Mouse (Mus musculus) forebrain, embryonic 16.5 days (tissue): Measurements from ENCODE around the gene Homer2. TPM values are rescaled to one million over a fixed set of nuclear protein-coding genes. Genes with fewer than 3 reads are reported as not detected.

Source experiments
- ATAC-seq: fragments of 200-750 bp; cut with Nextera tagmentation; 2 replicates; pipeline ENCODE4 v1.8.0; 2017; ENCODE audit warnings: mild to moderate bottlenecking, moderate library complexity
- H3K27ac ChIP-seq: fragments of 300-500 bp; sonication (generic); 2 replicates; pipeline ENCODE4 v1.5.1; 2014; ENCODE audit warnings: low read length, control low read depth
- H3K27me3 ChIP-seq: fragments of 300-500 bp; sonication (generic); replicated peaks from 2 replicates; pipeline ENCODE4 v1.6.1; 2014; ENCODE audit warnings: low read length; ENCODE audit not compliant: control insufficient read depth, insufficient read depth
- H3K36me3 ChIP-seq: fragments of 300-500 bp; sonication (generic); 2 replicates; pipeline ENCODE4 v1.6.1; 2014; ENCODE audit not compliant: control insufficient read depth, insufficient read depth
- H3K4me1 ChIP-seq: fragments of 300-500 bp; sonication (generic); replicated peaks from 2 replicates; pipeline ENCODE4 v1.6.1; 2014; ENCODE audit warnings: low read length; ENCODE audit not compliant: control insufficient read depth, insufficient read depth
- H3K4me2 ChIP-seq: fragments of 300-500 bp; sonication (generic); 2 replicates; pipeline ENCODE4 v1.6.1; 2014; ENCODE audit warnings: mild to moderate bottlenecking, low read length, control low read depth
- H3K4me3 ChIP-seq: fragments of 300-500 bp; sonication (generic); replicated peaks from 2 replicates; pipeline ENCODE4 v1.5.1; 2014; ENCODE audit warnings: mild to moderate bottlenecking, low read length, control low read depth
- H3K9ac ChIP-seq: fragments of 300-500 bp; sonication (generic); replicated peaks from 2 replicates; pipeline ENCODE4 v1.6.1; 2014; ENCODE audit warnings: low read depth, low read length, control low read depth
- H3K9me3 ChIP-seq: fragments of 300-500 bp; sonication (generic); 2 replicates; pipeline ENCODE4 v1.6.1; 2016; ENCODE audit warnings: low read length; ENCODE audit not compliant: control insufficient read depth
- WGBS: fragments of 180-500 bp; shearing (Covaris S2); extraction: QIAGEN DNeasy Blood & Tissue Kit; methylation state at CpG from one replicate; pipeline ENCODE4 v1.1.7; 2014; 5-methylcytosine and 5-hydroxymethylcytosine counted together
- polyA plus RNA-seq: library from polyadenylated mRNA; unstranded; fragments of >200 nt; fragmentation: Nextera tagmentation; extraction: Ambion mirVana; gene quantifications from 2 replicates; pipeline ENCODE4 v1.2.1, GENCODE M21; 2015

Gene Homer2
- polyA plus RNA-seq, 1 experiment from 2014 or later, result 19.1 TPM

DNA sequence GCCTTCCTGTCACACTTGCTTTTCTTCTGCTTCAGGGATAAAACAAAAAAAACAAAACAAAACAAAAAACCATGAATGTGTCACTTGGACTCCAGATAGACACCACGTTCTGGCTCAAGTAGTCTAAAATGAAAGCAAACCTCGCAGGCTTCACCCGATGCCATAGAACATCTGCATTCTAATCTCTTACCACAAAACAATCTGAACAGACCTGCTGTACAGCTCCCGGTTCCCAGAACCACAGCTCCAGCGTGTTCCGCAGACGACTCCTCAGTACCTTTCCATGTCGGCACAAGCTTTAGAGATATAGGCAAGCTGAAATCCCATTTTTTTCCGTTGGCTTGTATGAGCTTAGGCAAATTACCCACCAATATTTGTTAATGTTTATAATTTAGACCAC, 22.5 kb upstream of the Homer2 start:
- no peak for ATAC-seq
- no peak overlapping the region for H3K4me2 ChIP-seq
- H3K36me3 ChIP-seq, result no peaks in the 10 kb centered on the region
- no peak overlapping the region for H3K9ac ChIP-seq
- no peaks in the 10 kb centered on the region for H3K9me3 ChIP-seq
- no peaks in the 10 kb centered on the region for H3K4me1 ChIP-seq
- 90% methylated on average over 9 of the region's 9 CpGs for WGBS
- no peak overlapping the region for H3K4me3 ChIP-seq
- no peak overlapping the region for H3K27ac ChIP-seq
- no peaks in the 10 kb centered on the region for H3K27me3 ChIP-seq

DNA sequence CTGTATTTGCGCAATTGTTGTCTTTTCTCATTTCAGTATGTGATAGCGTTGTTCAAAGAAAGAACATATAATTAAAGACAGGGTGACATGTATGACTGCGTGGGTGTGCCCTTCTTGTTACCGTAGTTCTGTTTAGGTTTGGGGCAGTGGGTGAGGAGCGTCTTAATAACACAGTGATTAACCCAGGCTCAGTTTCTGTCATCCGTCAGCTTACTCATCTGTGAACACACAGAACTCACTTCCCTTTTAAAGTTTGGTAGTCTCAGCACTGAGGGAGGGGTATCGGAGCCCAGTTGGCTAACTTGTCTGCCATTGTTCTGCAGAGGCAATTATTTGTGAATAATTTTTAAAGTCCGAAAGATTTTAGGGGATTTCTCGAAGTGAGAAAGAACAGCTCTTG, 20.4 kb upstream of the Homer2 start:
- no peak overlapping the region for H3K27ac ChIP-seq
- 82% methylated on average over 9 of the region's 9 CpGs for WGBS
- no peak overlapping the region for H3K4me2 ChIP-seq

DNA sequence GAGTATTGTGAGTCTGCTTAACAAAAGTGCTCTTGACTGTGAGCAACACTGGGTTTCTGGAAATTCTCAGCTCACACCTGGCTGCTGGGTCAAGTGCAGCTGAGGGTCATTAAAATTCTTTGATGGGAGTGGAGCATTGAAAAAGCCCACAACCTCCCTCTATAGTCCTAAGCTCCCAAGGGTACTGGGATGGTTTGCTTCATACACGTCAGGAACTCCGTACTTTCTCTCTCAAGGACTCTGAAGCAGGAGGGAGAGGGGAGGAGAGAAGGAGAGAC, 19.3 kb upstream of the Homer2 start:
- ATAC-seq, result no peak
- 64% methylated on average over 2 of the region's 2 CpGs for WGBS
- H3K9ac ChIP-seq, result no peak overlapping the region

More for the DNA sequence above, 20.4 kb upstream of the Homer2 start:
- ATAC-seq, result no peak
- H3K36me3 ChIP-seq, result no peaks in the 10 kb centered on the region
- H3K27me3 ChIP-seq, result no peaks in the 10 kb centered on the region
- no peaks in the 10 kb centered on the region for H3K9me3 ChIP-seq
- no peaks in the 10 kb centered on the region for H3K4me1 ChIP-seq
- H3K9ac ChIP-seq, result no peak overlapping the region
- no peak overlapping the region for H3K4me3 ChIP-seq

DNA sequence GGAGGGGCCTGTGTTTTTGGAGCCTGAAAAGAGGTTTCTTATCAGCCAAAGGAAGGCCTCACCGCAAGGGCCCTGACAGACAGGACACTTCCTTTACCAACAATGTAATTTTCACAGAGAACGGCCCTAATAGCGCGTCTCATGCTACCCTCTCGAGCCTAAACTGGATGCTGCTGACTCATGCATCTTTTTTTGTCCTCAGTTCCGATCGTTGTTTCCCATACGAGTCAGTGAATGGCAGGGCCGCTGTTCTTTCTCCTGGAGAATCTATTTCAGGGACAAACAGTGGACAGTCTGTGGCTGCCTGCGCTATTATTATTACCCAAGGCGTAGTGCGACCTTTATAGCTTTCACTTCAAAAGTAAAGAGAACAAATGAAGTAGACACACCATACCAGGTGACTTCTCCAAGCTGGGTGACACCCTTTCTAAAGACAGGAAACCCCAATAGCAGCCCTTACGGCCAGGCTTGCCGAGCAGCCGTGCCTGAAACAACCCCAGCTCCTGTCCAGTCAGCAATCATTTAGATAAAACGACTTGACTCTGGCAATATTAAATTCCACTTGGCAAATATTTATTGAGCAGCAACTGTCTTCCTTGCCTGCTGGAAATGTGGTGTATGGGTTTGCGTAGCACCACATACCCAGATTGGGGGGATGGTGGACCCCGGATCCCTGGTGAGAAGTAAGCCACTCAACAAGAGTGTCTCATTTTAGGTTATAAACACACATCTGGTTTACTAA, 18.8 kb upstream of the Homer2 start:
- ATAC-seq, result no peak
- no peak overlapping the region for H3K9ac ChIP-seq
- 78% methylated on average over 18 of the region's 18 CpGs for WGBS
- H3K27me3 ChIP-seq, result no peaks in the 10 kb centered on the region
- H3K4me1 ChIP-seq, result no peaks in the 10 kb centered on the region
- no peak overlapping the region for H3K27ac ChIP-seq
- H3K4me3 ChIP-seq, result no peak overlapping the region
- H3K4me2 ChIP-seq, result no peak overlapping the region
- no peaks in the 10 kb centered on the region for H3K9me3 ChIP-seq
- H3K36me3 ChIP-seq, result no peaks in the 10 kb centered on the region

More for the DNA sequence above, 19.3 kb upstream of the Homer2 start:
- Histone ChIP-seq H3K9me3 (no peaks in the 10 kb centered on the region), H3K36me3 (no peaks in the 10 kb centered on the region), H3K27me3 (no peaks in the 10 kb centered on the region), H3K4me3 (no peak overlapping the region), H3K4me1 (no peaks in the 10 kb centered on the region), H3K4me2 (no peak overlapping the region), H3K27ac (no peak overlapping the region)

GRCm38 (mm10) chr7:81723851-81724250, 16.5 kb upstream of the Homer2 start:
- Histone ChIP-seq H3K4me2 (no peak overlapping the region), H3K27ac (no peak overlapping the region), H3K27me3 (no peaks in the 10 kb centered on the region), H3K9me3 (no peaks in the 10 kb centered on the region), H3K9ac (no peak overlapping the region), H3K36me3 (no peaks in the 10 kb centered on the region), H3K4me1 (no peaks in the 10 kb centered on the region), H3K4me3 (no peak overlapping the region)
- no peak for ATAC-seq
- 94% methylated on average over 10 of the region's 10 CpGs for WGBS

GRCm38 (mm10) chr7:81721271-81721670, 13.9 kb upstream of the Homer2 start:
- no peak overlapping the region for H3K4me3 ChIP-seq
- no peak overlapping the region for H3K4me2 ChIP-seq
- H3K4me1 ChIP-seq, result no peaks in the 10 kb centered on the region
- H3K9ac ChIP-seq, result no peak overlapping the region
- WGBS, result 41% methylated on average over 5 of the region's 5 CpGs
- no peaks in the 10 kb centered on the region for H3K27me3 ChIP-seq
- no peak for ATAC-seq
- H3K9me3 ChIP-seq, result no peaks in the 10 kb centered on the region
- H3K36me3 ChIP-seq, result no peaks in the 10 kb centered on the region
- no peak overlapping the region for H3K27ac ChIP-seq

GRCm38 (mm10) chr7:81719216-81719661, 11.9 kb upstream of the Homer2 start:
- Histone ChIP-seq H3K27me3 (no peaks in the 10 kb centered on the region), H3K4me3 (no peak overlapping the region), H3K9ac (no peak overlapping the region), H3K4me2 (no peak overlapping the region), H3K9me3 (no peaks in the 10 kb centered on the region), H3K4me1 (no peaks in the 10 kb centered on the region), H3K27ac (no peak overlapping the region), H3K36me3 (no peaks in the 10 kb centered on the region)
- ATAC-seq, result no peak
- WGBS, result 84% methylated on average over 1 of the region's 1 CpGs

DNA sequence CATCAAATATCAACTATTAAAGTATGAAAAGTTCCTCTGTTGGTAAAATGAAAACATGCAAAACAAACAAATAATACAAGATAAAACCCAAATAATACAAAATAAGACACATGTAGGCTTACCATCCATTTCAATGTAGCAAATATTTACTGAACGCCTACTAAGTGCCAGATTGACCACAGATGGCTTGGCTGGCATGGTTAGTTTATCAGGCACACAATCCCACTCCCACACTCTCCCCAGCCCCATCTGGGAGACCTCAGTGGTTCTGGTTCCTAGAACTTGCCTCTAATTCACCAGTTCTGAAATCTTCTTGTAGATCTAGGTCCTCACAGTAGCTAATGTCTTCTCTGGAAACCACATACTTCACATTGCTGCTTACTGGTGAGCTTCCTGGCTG, 11.3 kb upstream of the Homer2 start:
- Histone ChIP-seq H3K36me3 (no peaks in the 10 kb centered on the region), H3K4me1 (no peaks in the 10 kb centered on the region), H3K4me3 (no peak overlapping the region), H3K27me3 (no peaks in the 10 kb centered on the region), H3K4me2 (no peak overlapping the region), H3K9me3 (no peaks in the 10 kb centered on the region), H3K9ac (no peak overlapping the region), H3K27ac (no peak overlapping the region)
- ATAC-seq, result no peak
- 78% methylated on average over 1 of the region's 1 CpGs for WGBS

GRCm38 (mm10) chr7:81710166-81710565, 2.8 kb upstream of the Homer2 start:
- WGBS, result 91% methylated on average over 4 of the region's 4 CpGs
- no peak for ATAC-seq

GRCm38 (mm10) chr7:81708165-81708564, 838 bp upstream of the Homer2 start:
- no peaks in the 10 kb centered on the region for H3K27me3 ChIP-seq
- H3K9me3 ChIP-seq, result no peaks in the 10 kb centered on the region
- H3K4me1 ChIP-seq, result peaks cover 14% of the 10 kb centered on the region
- H3K36me3 ChIP-seq, result no peaks in the 10 kb centered on the region
- H3K27ac ChIP-seq, result no peak overlapping the region
- H3K4me3 ChIP-seq, result no peak overlapping the region
- H3K9ac ChIP-seq, result no peak overlapping the region
- H3K4me2 ChIP-seq, result no peak overlapping the region
- no peak for ATAC-seq

More at GRCm38 (mm10) chr7:81710166-81710565, 2.8 kb upstream of the Homer2 start:
- H3K4me3 ChIP-seq, result no peak overlapping the region
- H3K27me3 ChIP-seq, result no peaks in the 10 kb centered on the region
- H3K36me3 ChIP-seq, result no peaks in the 10 kb centered on the region
- H3K9ac ChIP-seq, result no peak overlapping the region
- peaks cover 14% of the 10 kb centered on the region for H3K4me1 ChIP-seq
- no peaks in the 10 kb centered on the region for H3K9me3 ChIP-seq
- no peak overlapping the region for H3K4me2 ChIP-seq
- H3K27ac ChIP-seq, result no peak overlapping the region
